Mouse (Mus musculus) bone marrow, adult 2 months (tissue): ENCODE results near the gene Phf8.

Experiments used
- CTCF ChIP-seq: fragments of 200-500 bp; IDR thresholded peaks from 2 replicates; pipeline ENCODE4 v1.5.1; 2011; ENCODE audit warnings: low read length, control low read depth; ENCODE audit not compliant: control insufficient read depth, insufficient read depth
- POLR2A ChIP-seq: fragments of 200-500 bp; IDR thresholded peaks from 2 replicates; pipeline ENCODE4 v1.6.1; 2011; ENCODE audit warnings: low read depth, mild to moderate bottlenecking, control low read depth, low read length, borderline replicate concordance; ENCODE audit not compliant: control insufficient read depth

DNA sequence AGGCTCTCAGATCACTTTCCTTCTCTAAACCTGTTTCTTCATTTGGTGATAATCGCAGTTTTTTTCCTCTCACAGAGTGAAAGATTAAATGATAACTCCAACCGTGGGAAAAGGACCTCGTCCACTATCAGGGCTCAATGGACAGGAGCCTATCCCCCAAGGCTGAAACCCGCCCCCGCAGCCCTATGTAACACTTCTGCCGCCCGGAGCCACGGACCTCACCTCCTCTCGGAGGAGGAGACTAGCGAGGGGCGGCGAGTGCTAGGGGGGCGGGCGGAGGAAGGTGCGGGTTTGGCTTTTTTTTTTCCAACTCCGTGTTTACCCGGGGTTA is 380 bp upstream of the Phf8 start:
- TF ChIP-seq CTCF (no peak), POLR2A (no peak)
